Mouse (Mus musculus): ENCODE measurements around the gene Mta3. TPM values are rescaled to one million over a fixed set of nuclear protein-coding genes. Genes with fewer than 3 reads are reported as not detected.

Mta3 gene
- total RNA-seq, 4 experiments from 2014 or later = 17.6 to 19.6 (median 18.6) TPM

- DNase-seq (ENCODE audit: low spot score) = peak; percentile 4
Measured at GRCm38 (mm10) chr17:83758096-83758495, 52.1 kb downstream of the Mta3 start.

GRCm38 (mm10) chr17:83759547-83759946, 53.6 kb downstream of the Mta3 start:
- DNase-seq (ENCODE audit: low spot score) = no peak

GRCm38 (mm10) chr17:83764538-83764937, 58.6 kb downstream of the Mta3 start:
- DNase-seq (ENCODE audit: low spot score) = no peak

GRCm38 (mm10) chr17:83767064-83767463, 61.1 kb downstream of the Mta3 start:
- no peak for DNase-seq (ENCODE audit: low spot score)

GRCm38 (mm10) chr17:83768309-83768708, 62.3 kb downstream of the Mta3 start:
- no peak for DNase-seq (ENCODE audit: low spot score)

- no peak for DNase-seq (ENCODE audit: low spot score)
Measured at GRCm38 (mm10) chr17:83770371-83770770, 64.4 kb downstream of the Mta3 start.

GRCm38 (mm10) chr17:83770931-83771330, 65.0 kb downstream of the Mta3 start:
- no peak for DNase-seq (ENCODE audit: low spot score)

- no peak for DNase-seq (ENCODE audit: low spot score)
Measured at GRCm38 (mm10) chr17:83772110-83772509, 66.1 kb downstream of the Mta3 start.

- DNase-seq (ENCODE audit: low spot score) = no peak
Measured at GRCm38 (mm10) chr17:83772711-83773110, 66.7 kb downstream of the Mta3 start.

GRCm38 (mm10) chr17:83776965-83777364, 71.0 kb downstream of the Mta3 start:
- DNase-seq (ENCODE audit: low spot score) = no peak

- DNase-seq (ENCODE audit: low spot score) = no peak
Measured at GRCm38 (mm10) chr17:83777462-83778051, 71.6 kb downstream of the Mta3 start.

GRCm38 (mm10) chr17:83780228-83780627, 74.3 kb downstream of the Mta3 start:
- no peak for DNase-seq (ENCODE audit: low spot score)

- DNase-seq (ENCODE audit: low spot score) = no peak
Measured at GRCm38 (mm10) chr17:83782740-83783139, 76.8 kb downstream of the Mta3 start.

- DNase-seq (ENCODE audit: low spot score) = no peak
Measured at GRCm38 (mm10) chr17:83786418-83786817, 80.5 kb downstream of the Mta3 start.

GRCm38 (mm10) chr17:83790158-83790557, 84.2 kb downstream of the Mta3 start:
- DNase-seq (ENCODE audit: low spot score) = no peak

GRCm38 (mm10) chr17:83792388-83792787, 86.4 kb downstream of the Mta3 start:
- DNase-seq (ENCODE audit: low spot score) = no peak

GRCm38 (mm10) chr17:83795121-83795520, 89.2 kb downstream of the Mta3 start:
- no peak for DNase-seq (ENCODE audit: low spot score)

- no peak for DNase-seq (ENCODE audit: low spot score)
Measured at GRCm38 (mm10) chr17:83799506-83800050, 93.6 kb downstream of the Mta3 start.

- DNase-seq (ENCODE audit: low spot score) = no peak
Measured at GRCm38 (mm10) chr17:83803987-83804386, 98.0 kb downstream of the Mta3 start.

- DNase-seq (ENCODE audit: low spot score) = no peak
Measured at GRCm38 (mm10) chr17:83805078-83805477, 99.1 kb downstream of the Mta3 start.

- no peak for DNase-seq (ENCODE audit: low spot score)
Measured at GRCm38 (mm10) chr17:83807345-83807744, 101.4 kb downstream of the Mta3 start.

- DNase-seq (ENCODE audit: low spot score) = peak; percentile 57
Measured at GRCm38 (mm10) chr17:83807778-83808398, 101.9 kb downstream of the Mta3 start.

GRCm38 (mm10) chr17:83808476-83809098, 102.6 kb downstream of the Mta3 start:
- no peak for DNase-seq (ENCODE audit: low spot score)

Measured in heart, adult 8-10 months (tissue).